Mouse (Mus musculus): ENCODE measurements around the gene Vwa8.

Gene Vwa8

GRCm38 (mm10) chr14:79214129-79214528 lies 365.3 kb downstream of the Vwa8 start:
- DNase-seq (ENCODE audit: extremely low read depth, low read depth, low spot score): no peak

GRCm38 (mm10) chr14:79214660-79215249 lies 365.9 kb downstream of the Vwa8 start:
- DNase-seq (ENCODE audit: extremely low read depth, low read depth, low spot score): no peak

GRCm38 (mm10) chr14:79216366-79216765 lies 367.5 kb downstream of the Vwa8 start:
- DNase-seq (ENCODE audit: extremely low read depth, low read depth, low spot score): no peak

- no peak for DNase-seq (ENCODE audit: extremely low read depth, low read depth, low spot score)
These were observed 374.7 kb downstream of the Vwa8 start for GRCm38 (mm10) chr14:79223431-79224036.

- DNase-seq (ENCODE audit: extremely low read depth, low read depth, low spot score): no peak
These were observed 376.6 kb downstream of the Vwa8 start for GRCm38 (mm10) chr14:79225458-79225857.

GRCm38 (mm10) chr14:79226056-79226455 lies 377.2 kb downstream of the Vwa8 start:
- DNase-seq (ENCODE audit: extremely low read depth, low read depth, low spot score): no peak

- DNase-seq (ENCODE audit: extremely low read depth, low read depth, low spot score): no peak
These were observed 377.9 kb downstream of the Vwa8 start for GRCm38 (mm10) chr14:79226741-79227140.

GRCm38 (mm10) chr14:79227955-79228354 lies 379.1 kb downstream of the Vwa8 start:
- DNase-seq (ENCODE audit: extremely low read depth, low read depth, low spot score): no peak

- no peak for DNase-seq (ENCODE audit: extremely low read depth, low read depth, low spot score)
These were observed 382.8 kb downstream of the Vwa8 start for GRCm38 (mm10) chr14:79231677-79232076.

- DNase-seq (ENCODE audit: extremely low read depth, low read depth, low spot score): no peak
These were observed 384.8 kb downstream of the Vwa8 start for GRCm38 (mm10) chr14:79233697-79234096.

- DNase-seq (ENCODE audit: extremely low read depth, low read depth, low spot score): no peak
These were observed 385.7 kb downstream of the Vwa8 start for GRCm38 (mm10) chr14:79234513-79234912.

GRCm38 (mm10) chr14:79235157-79235556 lies 386.3 kb downstream of the Vwa8 start:
- DNase-seq (ENCODE audit: extremely low read depth, low read depth, low spot score): no peak

- DNase-seq (ENCODE audit: extremely low read depth, low read depth, low spot score): no peak
These were observed 387.4 kb downstream of the Vwa8 start for GRCm38 (mm10) chr14:79236261-79236660.

GRCm38 (mm10) chr14:79239402-79239801 lies 390.6 kb downstream of the Vwa8 start:
- no peak for DNase-seq (ENCODE audit: extremely low read depth, low read depth, low spot score)

GRCm38 (mm10) chr14:79241057-79241570 lies 392.3 kb downstream of the Vwa8 start:
- no peak for DNase-seq (ENCODE audit: extremely low read depth, low read depth, low spot score)

GRCm38 (mm10) chr14:79241656-79242385 lies 393.0 kb downstream of the Vwa8 start:
- no peak for DNase-seq (ENCODE audit: extremely low read depth, low read depth, low spot score)

GRCm38 (mm10) chr14:79242386-79242720 lies 393.5 kb downstream of the Vwa8 start:
- DNase-seq (ENCODE audit: extremely low read depth, low read depth, low spot score): no peak

GRCm38 (mm10) chr14:79243038-79243883 lies 394.4 kb downstream of the Vwa8 start:
- DNase-seq (ENCODE audit: extremely low read depth, low read depth, low spot score): no peak

GRCm38 (mm10) chr14:79244571-79244970 lies 395.7 kb downstream of the Vwa8 start:
- DNase-seq (ENCODE audit: extremely low read depth, low read depth, low spot score): no peak

- no peak for DNase-seq (ENCODE audit: extremely low read depth, low read depth, low spot score)
These were observed 403.0 kb downstream of the Vwa8 start for GRCm38 (mm10) chr14:79251727-79252285.
